Mouse (Mus musculus): Measurements from ENCODE around the gene Nr5a2.

DNA sequence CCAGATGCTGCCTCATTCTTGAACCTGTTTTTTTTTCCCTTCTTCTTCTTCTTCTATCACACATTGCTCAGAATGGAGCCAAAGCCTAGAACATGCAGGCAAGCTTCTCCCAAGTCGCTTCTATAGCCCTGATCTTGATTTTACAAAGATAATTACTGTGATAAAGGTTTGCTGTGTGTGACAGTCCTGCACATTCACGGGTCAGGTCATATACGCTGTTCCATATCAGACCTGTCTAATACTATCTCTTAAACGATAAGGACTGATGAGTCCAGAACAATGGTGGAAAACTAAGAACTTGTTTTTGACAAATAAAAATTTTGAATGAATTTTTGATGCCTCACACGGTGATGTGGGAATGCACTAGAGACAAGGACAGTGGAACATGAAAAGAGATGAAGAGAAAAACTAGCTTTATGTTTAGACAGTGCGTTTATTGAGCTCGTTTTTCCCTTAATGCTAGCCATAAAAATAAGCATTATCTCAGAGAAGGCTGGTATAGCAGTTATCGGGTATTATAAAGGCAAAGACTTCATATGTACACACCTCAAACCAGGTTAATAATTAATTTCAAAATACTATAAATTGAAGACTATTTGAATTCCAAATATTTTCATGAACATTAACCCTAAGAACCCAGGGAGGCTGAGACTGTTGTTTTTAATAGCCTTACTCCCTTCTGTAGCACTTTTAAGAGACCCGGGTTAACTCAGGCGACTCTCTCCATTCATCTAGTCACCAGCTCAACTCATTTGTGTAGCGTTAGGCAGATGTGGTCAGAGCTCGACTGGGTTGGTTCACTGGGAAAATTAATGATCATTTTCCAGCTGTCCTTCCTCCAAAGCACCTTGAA, 49.3 kb downstream of the Nr5a2 start:
- TF ChIP-seq MAX (IDR thresholded peaks at IDR 0.05; ENCODE audit: low read depth) (no peak), POLR2AphosphoS2 (IDR thresholded peaks at IDR 0.05; ENCODE audit: insufficient read length, low read depth) (no peak), POLR2A (IDR thresholded peaks at IDR 0.05; ENCODE audit: insufficient read length, low read depth) (no peak), USF1 (IDR thresholded peaks at IDR 0.05; ENCODE audit: low read depth) (no peak), SRF (IDR thresholded peaks at IDR 0.05; ENCODE audit: control insufficient read depth, insufficient read length, low read depth) (no peak), REST (IDR thresholded peaks at IDR 0.05; ENCODE audit: insufficient read depth, insufficient read length) (no peak), MYOG (IDR thresholded peaks at IDR 0.05; ENCODE audit: control insufficient read depth in 1 of 3, insufficient read depth in 1 of 3, insufficient read length in 2 of 3, low read depth in 2 of 3) (no peak)

Measured in myocyte (in vitro differentiated cells).